Mouse (Mus musculus) E14TG2a.4 (cell line): ENCODE data around the gene Smim10l1.

Experiments used
- H3K27me3 ChIP-seq: 2 replicates; pipeline ENCODE4 v1.6.1; 2014; ENCODE audit warnings: low read length, control low read depth; ENCODE audit not compliant: insufficient read depth
- H3K36me3 ChIP-seq: 2 replicates; pipeline ENCODE4 v1.6.1; 2014; ENCODE audit warnings: low read length, control low read depth; ENCODE audit not compliant: insufficient read depth
- H3K4me1 ChIP-seq: replicated peaks from 2 replicates; pipeline ENCODE4 v1.6.1; 2014; ENCODE audit warnings: low read depth, low read length, control low read depth
- H3K4me3 ChIP-seq: replicated peaks from 2 replicates; pipeline ENCODE4 v1.5.1; 2014; ENCODE audit warnings: mild to moderate bottlenecking, low read length
- H3K9me3 ChIP-seq: 2 replicates; pipeline ENCODE4 v1.6.1; 2014; ENCODE audit warnings: low read length, control low read depth
- CTCF ChIP-seq: conservative IDR thresholded peaks from 2 replicates; pipeline ENCODE4 v1.5.1; 2014; ENCODE audit warnings: low read length
- NANOG ChIP-seq: IDR thresholded peaks from 2 replicates; pipeline ENCODE4 v1.6.1; 2014; ENCODE audit warnings: borderline replicate concordance, low read length, mixed read lengths
- POU5F1 ChIP-seq: IDR thresholded peaks from 2 replicates; pipeline ENCODE4 v1.6.1; 2014; ENCODE audit warnings: low read length, borderline replicate concordance

The Smim10l1 gene

DNA sequence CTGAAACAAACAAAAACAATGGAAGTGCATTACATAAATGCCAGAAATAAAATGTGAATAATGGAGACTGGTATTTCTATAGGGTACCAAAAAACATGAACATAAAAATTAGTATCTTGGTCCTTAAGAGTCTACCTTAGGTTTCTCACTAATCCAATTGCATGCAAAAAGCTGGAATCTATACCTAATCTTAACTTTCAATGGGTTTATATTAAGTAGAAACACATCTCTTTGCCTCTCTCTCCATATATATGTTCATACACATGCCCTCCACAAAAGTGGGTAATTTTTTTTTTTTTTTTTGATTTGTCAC, at the start of gene Smim10l1:
Gene Smim10l1 (plus strand): TSS at position 301 of the 313 bp plus-strand sequence.
- TF ChIP-seq NANOG (no peak), POU5F1 (no peak), CTCF (no peak)
- Histone ChIP-seq H3K4me3 (peak within 1 kb of the TSS; percentile 92), H3K9me3 (no peaks in the 10 kb centered on the region), H3K27me3 (no peaks in the 10 kb centered on the region), H3K4me1 (peaks cover 13% of the 10 kb centered on the region), H3K36me3 (no peaks in the 10 kb centered on the region)

DNA sequence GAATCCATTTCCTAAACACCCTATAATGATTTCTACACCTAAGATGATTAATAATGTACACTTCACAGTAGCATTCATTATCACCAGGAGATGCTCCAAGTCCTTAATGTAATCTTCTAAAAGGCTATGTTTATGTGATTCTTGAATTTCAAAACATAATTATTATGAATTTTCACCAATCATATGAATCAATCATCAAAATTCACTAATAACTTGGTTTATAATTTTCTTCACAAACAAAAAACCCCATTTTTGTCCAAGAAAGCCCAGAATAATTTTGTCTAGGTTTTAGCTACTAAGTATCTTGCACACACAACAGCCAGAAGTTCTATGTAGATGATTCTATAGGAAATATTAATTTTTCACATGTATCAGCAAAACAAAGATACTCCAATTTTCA, 49.0 kb upstream of the Smim10l1 start, which contains the start of gene Tas2r140:
Gene Tas2r140 (minus strand): TSS at position 101 of the 400 bp plus-strand sequence.
- H3K36me3 ChIP-seq: no peaks in the 10 kb centered on the region
- TF ChIP-seq POU5F1 (no peak), NANOG (no peak), CTCF (no peak)
- no peaks in the 10 kb centered on the region for H3K9me3 ChIP-seq
- H3K4me1 ChIP-seq: no peaks in the 10 kb centered on the region
- no peak within 1 kb of the TSS for H3K4me3 ChIP-seq
- no peaks in the 10 kb centered on the region for H3K27me3 ChIP-seq

DNA sequence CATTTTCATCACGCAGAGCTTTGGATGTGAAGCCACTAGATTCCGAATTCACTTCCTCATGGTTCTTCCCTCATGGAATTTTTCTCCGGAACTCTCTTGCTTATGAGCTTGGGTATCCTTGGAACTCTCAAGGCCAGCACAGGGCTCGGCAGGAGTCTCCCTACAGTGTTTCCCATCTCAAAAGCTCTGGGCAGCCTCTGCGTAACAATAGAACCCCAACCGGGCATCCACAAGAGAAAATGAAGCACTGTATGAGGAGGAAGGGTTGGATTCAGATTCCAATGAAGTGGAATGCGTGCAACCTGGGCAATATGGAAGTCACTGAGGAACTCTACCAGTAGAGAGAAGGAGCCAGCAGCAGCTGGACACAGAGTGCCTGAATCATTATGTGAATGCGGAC, 12.5 kb upstream of the Smim10l1 start:
- no peak overlapping the region for H3K4me3 ChIP-seq
- TF ChIP-seq NANOG: peak; percentile 70; the same call in 1 of the 2 replicates
- no peak for TF ChIP-seq CTCF
- TF ChIP-seq POU5F1: 0 out of 2 replicates have a peak, but pooled peaks have one; percentile 37
- H3K27me3 ChIP-seq: no peaks in the 10 kb centered on the region
- H3K4me1 ChIP-seq: peaks cover 11% of the 10 kb centered on the region
- H3K36me3 ChIP-seq: no peaks in the 10 kb centered on the region
- no peaks in the 10 kb centered on the region for H3K9me3 ChIP-seq

DNA sequence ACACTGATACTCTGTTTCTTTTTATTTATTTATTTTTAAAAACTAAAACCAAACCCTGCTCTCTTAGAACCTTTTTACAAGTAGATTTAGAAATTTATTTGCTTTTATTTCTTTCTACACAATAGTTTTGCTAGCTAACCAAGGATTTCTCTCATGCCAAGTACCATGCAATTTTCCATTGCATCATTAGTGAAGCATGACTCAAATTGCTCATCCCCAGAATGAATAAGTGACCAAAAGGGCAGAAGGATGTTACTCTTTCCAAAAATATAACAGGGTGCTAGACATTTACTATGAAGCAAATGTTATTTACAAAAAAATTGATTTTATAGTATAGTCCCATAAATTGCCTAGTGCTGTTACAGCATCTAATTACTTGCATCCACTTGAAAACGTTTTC, 2.3 kb upstream of the Smim10l1 start:
- no peak for TF ChIP-seq CTCF
- TF ChIP-seq POU5F1: no peak
- TF ChIP-seq NANOG: no peak
- H3K27me3 ChIP-seq: no peaks in the 10 kb centered on the region
- no peaks in the 10 kb centered on the region for H3K36me3 ChIP-seq
- no peak overlapping the region for H3K4me3 ChIP-seq
- H3K4me1 ChIP-seq: peaks cover 13% of the 10 kb centered on the region
- no peaks in the 10 kb centered on the region for H3K9me3 ChIP-seq

DNA sequence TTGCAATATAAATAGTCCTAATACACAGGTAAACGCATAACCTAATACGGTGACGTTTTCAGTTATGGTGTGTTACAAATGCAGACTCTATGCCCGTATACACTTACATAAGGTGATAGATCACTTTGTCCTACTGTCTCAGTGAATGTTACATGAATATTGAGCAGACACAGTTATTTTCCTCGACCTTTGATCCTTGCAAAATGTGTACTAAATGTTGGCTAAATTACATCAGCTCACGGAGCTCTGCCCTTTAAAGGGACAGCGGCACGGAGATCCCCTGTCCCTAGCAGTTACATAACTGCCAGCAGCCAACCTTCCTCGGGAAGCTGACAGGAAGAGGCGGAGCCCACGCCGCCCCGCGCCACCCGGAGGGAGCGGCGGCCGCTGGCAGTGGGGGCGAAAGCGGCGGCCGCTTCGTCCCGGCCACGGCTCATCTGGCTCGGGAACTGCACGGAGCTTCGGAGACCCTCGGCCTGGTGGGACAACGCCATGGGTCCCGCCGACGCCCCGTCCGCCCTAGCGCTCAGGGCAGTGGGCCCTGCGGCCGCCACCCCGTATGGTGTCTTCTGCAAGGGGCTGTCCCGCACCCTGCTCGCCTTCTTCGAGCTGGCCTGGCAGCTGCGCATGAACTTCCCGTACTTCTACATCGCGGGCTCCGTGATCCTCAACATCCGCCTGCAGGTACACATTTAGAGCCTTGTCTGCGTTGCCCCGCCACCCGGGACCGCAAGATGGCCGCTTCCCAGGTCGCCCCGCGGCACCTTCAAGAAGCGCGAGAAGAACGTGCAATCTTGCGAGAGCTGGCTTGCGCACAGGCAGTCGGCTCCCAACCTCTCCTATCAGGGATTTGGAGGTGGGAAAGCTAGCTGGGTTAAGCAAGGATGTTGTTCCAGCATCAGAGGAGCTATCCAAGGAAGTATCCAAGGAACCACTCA, 482 bp downstream of the Smim10l1 start:
- no peaks in the 10 kb centered on the region for H3K36me3 ChIP-seq
- no peaks in the 10 kb centered on the region for H3K27me3 ChIP-seq
- H3K4me3 ChIP-seq: peak overlapping the region; percentile 92
- peaks cover 13% of the 10 kb centered on the region for H3K4me1 ChIP-seq
- H3K9me3 ChIP-seq: no peaks in the 10 kb centered on the region
- no peak for TF ChIP-seq POU5F1
